Mouse (Mus musculus) right cerebral cortex, adult 2 months (tissue): Measurements from ENCODE around the gene Galnt6.

ENCODE experiments used
- DNase-seq, 2 experiments: peaks; one replicate each; pipeline ENCODE4 v3.0.0; 2021 to 2022; ENCODE audit warnings: low spot score in 2 of 2

Gene Galnt6

GRCm38 (mm10) chr15:100660306-100660705 lies 68.9 kb downstream of the Galnt6 start:
- DNase-seq: peak in 1 of 2 experiments; percentile 13

GRCm38 (mm10) chr15:100655201-100655600 lies 74.0 kb downstream of the Galnt6 start:
- no peak for DNase-seq

GRCm38 (mm10) chr15:100654271-100654670 lies 74.9 kb downstream of the Galnt6 start:
- DNase-seq: no peak

- DNase-seq: no peak
Measured at GRCm38 (mm10) chr15:100651610-100652009, 77.6 kb downstream of the Galnt6 start.

- no peak for DNase-seq
Measured at GRCm38 (mm10) chr15:100650111-100650510, 79.1 kb downstream of the Galnt6 start.

- DNase-seq: no peak
Measured at GRCm38 (mm10) chr15:100646161-100646560, 83.0 kb downstream of the Galnt6 start.

- no peak for DNase-seq
Measured at GRCm38 (mm10) chr15:100642451-100642850, 86.7 kb downstream of the Galnt6 start.
